In genomic region chr7:102483665-102484064, GRCm38 (mm10) we compare ENCODE assay signal across 34 mouse cellular contexts. TPM values are rescaled to one million over a fixed set of nuclear protein-coding genes. Genes with fewer than 3 reads are reported as not detected.
DNase-seq lines count a peak whose midpoint lies in the region; ATAC-seq lines count a peak whose summit lies in the region.
"Had no signal": no experiment of that assay in that cellular context is flagged by ENCODE, and none has a peak within 500 bp of the region (broad histone marks: within the 10 kb centered on the region; RNA-seq: fewer than 3 reads in every experiment).

No protein-coding gene starts in this region.

- intact Hi-C loops in heart, postnatal 14 days (cut with DNase I) = no loop called here

- H3K27me3 ChIP-seq in megakaryocyte, embryonic 14.5 days (replicated peaks) = no peaks in the 10 kb centered on the region
- no peaks in the 10 kb centered on the region for H3K27me3 ChIP-seq in midbrain, embryonic 14.5 days (ENCODE audit: control insufficient read depth, insufficient read depth, low read length)
- H3K27me3 ChIP-seq: forebrain, embryonic 15.5 days; liver, embryonic 15.5 days; midbrain, embryonic 15.5 days; neural tube, embryonic 12.5 days had no signal

- DNase-seq in adrenal gland, adult (ENCODE audit: inconsistent age in 2 of 2, low spot score in 1 of 2) = peak; percentile 39 to 78
- DNase-seq in adrenal gland, adult 8-10 months = no peak
- peak; percentile 2 to 12 for DNase-seq in heart, adult 9 months (ENCODE audit: low spot score in 2 of 2)
- no peak for DNase-seq in heart, postnatal 14 days
- DNase-seq in fibroblast of lung, adult 2 months (ENCODE audit: low read depth) = peak; percentile 71
- DNase-seq in midbrain, embryonic 14.5 days = no peak
- DNase-seq: cerebellum, adult 8-10 months; gastrocnemius, postnatal 10 days; kidney, adult 2 months; kidney, postnatal 14 days; liver; retina, postnatal 1 day; right cerebral cortex, postnatal 25 days; spleen, adult 18-20 months had no signal

- H3K36me3 ChIP-seq in megakaryocyte, embryonic 14.5 days (replicated peaks; ENCODE audit: low read length) = peaks cover 11% of the 10 kb centered on the region
- no peaks in the 10 kb centered on the region for H3K36me3 ChIP-seq in midbrain, embryonic 14.5 days (ENCODE audit: control insufficient read depth, insufficient read depth, low read length)
- H3K36me3 ChIP-seq: forebrain, embryonic 15.5 days; limb, embryonic 10.5 days; liver, embryonic 15.5 days; midbrain, embryonic 15.5 days; neural tube, embryonic 12.5 days had no signal

- no peak for ATAC-seq in megakaryocyte, adult 5-6 weeks (ENCODE audit: poor library complexity, severe bottlenecking)
- no peak for ATAC-seq in midbrain, embryonic 14.5 days (ENCODE audit: low FRiP score, low TSS enrichment)
- ATAC-seq: CD4-positive, CD25-positive, alpha-beta regulatory T cell, adult 4 months; forebrain, embryonic 15.5 days; midbrain, embryonic 15.5 days had no signal

- H3K9ac ChIP-seq in midbrain, embryonic 14.5 days (replicated peaks; ENCODE audit: low read length) = no peak overlapping the region
- H3K9ac ChIP-seq: forebrain, embryonic 15.5 days; hindbrain, embryonic 14.5 days; liver, embryonic 15.5 days; midbrain, embryonic 15.5 days; neural tube, embryonic 12.5 days had no signal

- 97% methylated on average over 2 of the region's 2 CpGs for WGBS in midbrain, embryonic 14.5 days

- no peak overlapping the region for H3K4me2 ChIP-seq in midbrain, embryonic 14.5 days (ENCODE audit: low read length)
- H3K4me2 ChIP-seq: forebrain, embryonic 15.5 days; hindbrain, embryonic 14.5 days; liver, embryonic 15.5 days; midbrain, embryonic 15.5 days; neural tube, embryonic 12.5 days had no signal

- peaks cover 91% of the 10 kb centered on the region for H3K4me1 ChIP-seq in megakaryocyte, embryonic 14.5 days
- H3K4me1 ChIP-seq in midbrain, embryonic 14.5 days (ENCODE audit: control insufficient read depth, insufficient read depth, low read length) = no peaks in the 10 kb centered on the region
- H3K4me1 ChIP-seq: forebrain, embryonic 15.5 days; limb, embryonic 10.5 days; midbrain, embryonic 15.5 days; neural tube, embryonic 12.5 days had no signal

- peak overlapping the region; percentile 21 for H3K4me3 ChIP-seq in megakaryocyte, embryonic 14.5 days (replicated peaks)
- H3K4me3 ChIP-seq in midbrain, embryonic 14.5 days (replicated peaks; ENCODE audit: low read depth, low read length) = no peak overlapping the region
- H3K4me3 ChIP-seq: forebrain, embryonic 15.5 days; limb, embryonic 10.5 days; liver, embryonic 15.5 days; midbrain, embryonic 15.5 days; neural tube, embryonic 12.5 days had no signal

- H3K27ac ChIP-seq in midbrain, embryonic 14.5 days (replicated peaks; ENCODE audit: low read depth, low read length) = no peak overlapping the region
- H3K27ac ChIP-seq: forebrain, embryonic 15.5 days; hindbrain, embryonic 14.5 days; limb, embryonic 10.5 days; liver, embryonic 15.5 days; midbrain, embryonic 15.5 days; neural tube, embryonic 12.5 days had no signal

- H3K9me3 ChIP-seq in megakaryocyte, embryonic 14.5 days = no peaks in the 10 kb centered on the region
- no peaks in the 10 kb centered on the region for H3K9me3 ChIP-seq in midbrain, embryonic 14.5 days (ENCODE audit: control insufficient read depth, low read length)
- H3K9me3 ChIP-seq: forebrain, embryonic 15.5 days; limb, embryonic 10.5 days; liver, embryonic 15.5 days; midbrain, embryonic 15.5 days; neural tube, embryonic 12.5 days had no signal

RNA-seq across cellular contexts. Expression of gene Olfr543, which starts 2.2 kb away (rescaled TPM):
- not detected for total RNA-seq in adrenal gland, adult 8-10 months (2022)
- total RNA-seq in heart, postnatal 14 days (2021) = not detected
- polyA plus RNA-seq in megakaryocyte, embryonic 14.5 days (2012; ENCODE audit: insufficient read depth, low replicate concordance) = not detected in 2 replicates
- not detected in 2 replicates for total RNA-seq in megakaryocyte, adult 5-6 weeks (2015)
- total RNA-seq in megakaryocyte, adult 5-6 weeks (2017) = not detected in 2 replicates
- 0.61 and 0.74 TPM in 2 replicates for polyA plus RNA-seq in midbrain, embryonic 14.5 days (2014; fragmentation: Nextera tagmentation; extraction: Ambion mirVana)
- total RNA-seq: gastrocnemius, postnatal 10 days; granulocyte monocyte progenitor cell, adult 5-6 weeks; heart, postnatal 25 days; layer of hippocampus, adult 18-20 months; layer of hippocampus, postnatal 14 days; left cerebral cortex, adult 8-10 months had no signal
- polyA plus RNA-seq: brain, embryonic 14.5 days; kidney, adult 2 months had no signal

RNA-seq across cellular contexts. Expression of gene Olfr544, which starts 4.4 kb away (rescaled TPM):
- not detected for total RNA-seq in adrenal gland, adult 8-10 months (2022)
- total RNA-seq in heart, postnatal 14 days (2021) = not detected
- not detected in 2 replicates for polyA plus RNA-seq in megakaryocyte, embryonic 14.5 days (2012; ENCODE audit: insufficient read depth, low replicate concordance)
- total RNA-seq in megakaryocyte, adult 5-6 weeks (2015) = not detected in 2 replicates
- total RNA-seq in megakaryocyte, adult 5-6 weeks (2017) = 0.04 TPM in 1 of 2 replicates, not detected in the other
- polyA plus RNA-seq in midbrain, embryonic 14.5 days (2014; fragmentation: Nextera tagmentation; extraction: Ambion mirVana) = 0.14 and 0.22 TPM in 2 replicates
- total RNA-seq: gastrocnemius, postnatal 10 days; granulocyte monocyte progenitor cell, adult 5-6 weeks; heart, postnatal 25 days; layer of hippocampus, adult 18-20 months; layer of hippocampus, postnatal 14 days; left cerebral cortex, adult 8-10 months had no signal
- polyA plus RNA-seq: brain, embryonic 14.5 days; CD4-positive, CD25-positive, alpha-beta regulatory T cell, adult 4 months; kidney, adult 2 months; thymus, postnatal 0 days had no signal

RNA-seq across cellular contexts. Expression of gene Olfr545, which starts 15.7 kb away (rescaled TPM):
- not detected for total RNA-seq in adrenal gland, adult 8-10 months (2022)
- total RNA-seq in heart, postnatal 14 days (2021) = not detected
- polyA plus RNA-seq in megakaryocyte, embryonic 14.5 days (2012; ENCODE audit: insufficient read depth, low replicate concordance) = not detected in 2 replicates
- not detected in 2 replicates for total RNA-seq in megakaryocyte, adult 5-6 weeks (2015)
- total RNA-seq in megakaryocyte, adult 5-6 weeks (2017) = not detected in 2 replicates
- 0.20 TPM in 1 of 2 replicates, not detected in the other for polyA plus RNA-seq in midbrain, embryonic 14.5 days (2014; fragmentation: Nextera tagmentation; extraction: Ambion mirVana)
- total RNA-seq: gastrocnemius, postnatal 10 days; granulocyte monocyte progenitor cell, adult 5-6 weeks; heart, postnatal 25 days; layer of hippocampus, adult 18-20 months; layer of hippocampus, postnatal 14 days; left cerebral cortex, adult 8-10 months; megakaryocyte-erythroid progenitor cell, adult 5-6 weeks had no signal
- polyA plus RNA-seq: brain, embryonic 14.5 days; CD4-positive, CD25-positive, alpha-beta regulatory T cell, adult 4 months; embryonic facial prominence, embryonic 14.5 days; kidney, adult 2 months; liver, embryonic 15.5 days; lung, embryonic 16.5 days; thymus, postnatal 0 days had no signal

RNA-seq across cellular contexts. Expression of gene Rrm1, which starts 42.2 kb away (rescaled TPM):
- 10 to 100 TPM; 16.4 to 23.7 (median 20.3) TPM for total RNA-seq in adrenal gland, adult 8-10 months (2022)
- total RNA-seq in heart, postnatal 14 days (2021) = 10 to 100 TPM; 14.4 to 19.1 TPM
- 13.8 and 46.6 TPM in 2 replicates for polyA plus RNA-seq in megakaryocyte, embryonic 14.5 days (2012; ENCODE audit: insufficient read depth, low replicate concordance)
- 161 and 172 TPM in 2 replicates for total RNA-seq in megakaryocyte, adult 5-6 weeks (2015)
- total RNA-seq in megakaryocyte, adult 5-6 weeks (2017) = 413 and 515 TPM in 2 replicates
- 36.2 and 65.9 TPM in 2 replicates for polyA plus RNA-seq in midbrain, embryonic 14.5 days (2014; fragmentation: Nextera tagmentation; extraction: Ambion mirVana)

RNA-seq across cellular contexts. Expression of gene Olfr547, which starts 50.9 kb away (rescaled TPM):
- not detected for total RNA-seq in adrenal gland, adult 8-10 months (2022)
- total RNA-seq in heart, postnatal 14 days (2021) = not detected
- not detected in 2 replicates for polyA plus RNA-seq in megakaryocyte, embryonic 14.5 days (2012; ENCODE audit: insufficient read depth, low replicate concordance)
- total RNA-seq in megakaryocyte, adult 5-6 weeks (2015) = not detected in 2 replicates
- not detected in 2 replicates for total RNA-seq in megakaryocyte, adult 5-6 weeks (2017)
- not detected in 2 replicates for polyA plus RNA-seq in midbrain, embryonic 14.5 days (2014; fragmentation: Nextera tagmentation; extraction: Ambion mirVana)
- total RNA-seq: gastrocnemius, postnatal 10 days; granulocyte monocyte progenitor cell, adult 5-6 weeks; heart, postnatal 25 days; layer of hippocampus, adult 18-20 months; layer of hippocampus, postnatal 14 days; left cerebral cortex, adult 8-10 months; megakaryocyte-erythroid progenitor cell, adult 5-6 weeks had no signal
- polyA plus RNA-seq: brain, embryonic 14.5 days; CD4-positive, CD25-positive, alpha-beta regulatory T cell, adult 4 months; embryonic facial prominence, embryonic 14.5 days; forebrain, embryonic 15.5 days; hindbrain, embryonic 14.5 days; intestine, embryonic 14.5 days; kidney, adult 2 months; limb, embryonic 10.5 days; liver, embryonic 15.5 days; lung, embryonic 16.5 days; midbrain, embryonic 15.5 days; neural tube, embryonic 12.5 days; thymus, postnatal 0 days had no signal

Comparison
In these comparisons a context has a peak if more than half of its experiments do, and no peak if none do; other contexts are left out.
1. DNase-seq: peak in adrenal gland, adult (2 of 2), heart, adult 9 months (2 of 2) and fibroblast of lung, adult 2 months (single experiment); none in adrenal gland, adult 8-10 months (single experiment), heart, postnatal 14 days (0 of 2) and midbrain, embryonic 14.5 days (single experiment).